Mouse (Mus musculus) midbrain, embryonic 11.5 days (tissue): Measurements from ENCODE around the gene Vps52. TPM values are rescaled to one million over a fixed set of nuclear protein-coding genes. Genes with fewer than 3 reads are reported as not detected.
"Not testable (repeated sequence)": the region's sequence is repeated elsewhere in the genome, so short reads cannot be mapped to it uniquely, and the experiment has no call there.

ENCODE experiments used
- ATAC-seq: fragments of 200-750 bp; cut with Nextera tagmentation; 2 replicates; pipeline ENCODE4 v1.8.0; 2017; ENCODE audit warnings: moderate TSS enrichment, moderate library complexity; ENCODE audit not compliant: low FRiP score
- DNase-seq: peaks from one replicate; pipeline ENCODE4 v3.0.0; 2015; ENCODE audit warnings: low spot score; ENCODE audit errors: missing footprints
- H3K27ac ChIP-seq: fragments of 300-500 bp; sonication (generic); 2 replicates; pipeline ENCODE4 v1.5.1; 2014; ENCODE audit warnings: low read depth, low read length
- H3K27me3 ChIP-seq: fragments of 300-500 bp; sonication (generic); 2 replicates; pipeline ENCODE4 v1.6.1; 2014; ENCODE audit warnings: mild to moderate bottlenecking, low read length, moderate library complexity, mixed read lengths; ENCODE audit not compliant: control insufficient read depth, insufficient read depth
- H3K36me3 ChIP-seq: fragments of 300-500 bp; sonication (generic); 2 replicates; pipeline ENCODE4 v1.6.1; 2014; ENCODE audit warnings: mild to moderate bottlenecking, low read length, moderate library complexity, mixed read lengths; ENCODE audit not compliant: control insufficient read depth, insufficient read depth
- H3K4me1 ChIP-seq: fragments of 300-500 bp; sonication (generic); 2 replicates; pipeline ENCODE4 v1.6.1; 2014; ENCODE audit warnings: low read length; ENCODE audit not compliant: control insufficient read depth, insufficient read depth
- H3K4me2 ChIP-seq: fragments of 300-500 bp; sonication (generic); 2 replicates; pipeline ENCODE4 v1.6.1; 2014; ENCODE audit warnings: mild to moderate bottlenecking, moderate library complexity
- H3K4me3 ChIP-seq: fragments of 300-500 bp; sonication (generic); 2 replicates; pipeline ENCODE4 v1.5.1; 2014; ENCODE audit warnings: low read depth, low read length
- H3K9ac ChIP-seq: fragments of 300-500 bp; sonication (generic); 2 replicates; pipeline ENCODE4 v1.6.1; 2014; ENCODE audit warnings: low read length
- H3K9me3 ChIP-seq: fragments of 300-500 bp; sonication (generic); 2 replicates; pipeline ENCODE4 v1.6.1; 2016; ENCODE audit warnings: low read length; ENCODE audit not compliant: control insufficient read depth
- WGBS: fragments of 180-500 bp; shearing (Covaris S2); extraction: QIAGEN DNeasy Blood & Tissue Kit; methylation state at CpG from one replicate; pipeline ENCODE4 v1.1.7; 2014; 5-methylcytosine and 5-hydroxymethylcytosine counted together
- polyA plus RNA-seq: library from polyadenylated mRNA; unstranded; fragments of >200 nt; fragmentation: Nextera tagmentation; extraction: Ambion mirVana; gene quantifications from 2 replicates; pipeline ENCODE4 v1.2.1, GENCODE M21; 2014

Vps52 gene
- polyA plus RNA-seq, 1 experiment from 2014 or later = 36.5 TPM

- Histone ChIP-seq H3K4me3 (peak overlapping the region; percentile 37; the same call in 1 of the 2 replicates), H3K9ac (peak overlapping the region; percentile 68; the same call in 1 of the 2 replicates), H3K27ac (no peak overlapping the region)
Observed at GRCm38 (mm10) chr17:33950131-33950625, 5.4 kb upstream of the Vps52 start.

GRCm38 (mm10) chr17:33951021-33951946 is 4.3 kb upstream of the Vps52 start, which contains the start of gene B3galt4:
Gene B3galt4, minus strand, starts transcription at chr17:33951488.
- H3K9ac ChIP-seq = peak within 1 kb of the TSS; percentile 68
- H3K36me3 ChIP-seq = peaks cover 19% of the 10 kb centered on the region
- H3K4me2 ChIP-seq = peak within 1 kb of the TSS; percentile 69
- under 1% methylated on average over 45 of the region's 45 CpGs for WGBS
- no peaks in the 10 kb centered on the region for H3K9me3 ChIP-seq
- ATAC-seq = peak; percentile 63
- peak within 1 kb of the TSS; percentile 81 for H3K27ac ChIP-seq
- H3K4me1 ChIP-seq = peaks cover 38% of the 10 kb centered on the region
- peak within 1 kb of the TSS; percentile 37 for H3K4me3 ChIP-seq
- DNase-seq = peak; percentile 98
- no peaks in the 10 kb centered on the region for H3K27me3 ChIP-seq

More at GRCm38 (mm10) chr17:33950131-33950625, 5.4 kb upstream of the Vps52 start:
- Histone ChIP-seq H3K36me3 (peaks cover 19% of the 10 kb centered on the region), H3K9me3 (no peaks in the 10 kb centered on the region), H3K4me2 (peak overlapping the region; percentile 69; the same call in 1 of the 2 replicates), H3K4me1 (peaks cover 37% of the 10 kb centered on the region), H3K27me3 (no peaks in the 10 kb centered on the region)
- no peak for ATAC-seq
- no peak for DNase-seq
- WGBS = 76% methylated on average over 10 of the region's 10 CpGs

GRCm38 (mm10) chr17:33952015-33952414 is 3.6 kb upstream of the Vps52 start:
- not testable (repeated sequence) for H3K9me3 ChIP-seq, H3K27me3 ChIP-seq, H3K9ac ChIP-seq, H3K27ac ChIP-seq, ATAC-seq
- peak; percentile 81 for DNase-seq
- Histone ChIP-seq H3K4me2 (peak overlapping the region; percentile 69), H3K4me3 (peak overlapping the region; percentile 37; the same call in 1 of the 2 replicates), H3K4me1 (peaks cover 44% of the 10 kb centered on the region), H3K36me3 (peaks cover 19% of the 10 kb centered on the region)
- 76% methylated on average over 13 of the region's 13 CpGs for WGBS

- DNase-seq = no peak
- WGBS = 79% methylated on average over 4 of the region's 4 CpGs
- Histone ChIP-seq H3K27ac (no peak overlapping the region), H3K4me2 (no peak overlapping the region), H3K4me1 (peaks cover 44% of the 10 kb centered on the region), H3K9me3 (no peaks in the 10 kb centered on the region), H3K4me3 (no peak overlapping the region), H3K36me3 (peaks cover 19% of the 10 kb centered on the region), H3K27me3 (no peaks in the 10 kb centered on the region), H3K9ac (no peak overlapping the region; the same call in 1 of the 2 replicates)
- no peak for ATAC-seq
Observed at GRCm38 (mm10) chr17:33952879-33953278, 2.7 kb upstream of the Vps52 start.

GRCm38 (mm10) chr17:33953310-33953709 is 2.3 kb upstream of the Vps52 start:
- DNase-seq (no peak), ATAC-seq (no peak)
- Histone ChIP-seq H3K4me2 (no peak overlapping the region), H3K36me3 (peaks cover 19% of the 10 kb centered on the region), H3K9me3 (no peaks in the 10 kb centered on the region), H3K4me3 (no peak overlapping the region), H3K27me3 (no peaks in the 10 kb centered on the region), H3K4me1 (peaks cover 44% of the 10 kb centered on the region), H3K9ac (no peak overlapping the region; the same call in 1 of the 2 replicates), H3K27ac (no peak overlapping the region)
- 86% methylated on average over 3 of the region's 3 CpGs for WGBS

- H3K4me3 ChIP-seq = peak overlapping the region; percentile 98
- peak overlapping the region; percentile 84; the same call in 1 of the 2 replicates for H3K27ac ChIP-seq
- WGBS = 47% methylated on average over 5 of the region's 5 CpGs
- H3K9me3 ChIP-seq = no peaks in the 10 kb centered on the region
- no peaks in the 10 kb centered on the region for H3K27me3 ChIP-seq
- no peak for DNase-seq
- H3K36me3 ChIP-seq = peaks cover 24% of the 10 kb centered on the region
- H3K4me1 ChIP-seq = peaks cover 44% of the 10 kb centered on the region
- H3K9ac ChIP-seq = peak overlapping the region; percentile 99
- peak overlapping the region; percentile 99 for H3K4me2 ChIP-seq
- ATAC-seq = no peak
Observed at GRCm38 (mm10) chr17:33953961-33954565, 1.5 kb upstream of the Vps52 start.

GRCm38 (mm10) chr17:33954646-33955554 is 712 bp upstream of the Vps52 start:
- peaks cover 44% of the 10 kb centered on the region for H3K4me1 ChIP-seq
- no peaks in the 10 kb centered on the region for H3K9me3 ChIP-seq
- peak overlapping the region; percentile 98 for H3K4me3 ChIP-seq
- H3K27ac ChIP-seq = peak overlapping the region; percentile 84
- peaks cover 28% of the 10 kb centered on the region for H3K36me3 ChIP-seq
- DNase-seq (peak; percentile 83), ATAC-seq (peak; percentile 48)
- H3K4me2 ChIP-seq = peak overlapping the region; percentile 99
- no peaks in the 10 kb centered on the region for H3K27me3 ChIP-seq
- peak overlapping the region; percentile 99 for H3K9ac ChIP-seq
- 1% methylated on average over 33 of the region's 33 CpGs for WGBS

GRCm38 (mm10) chr17:33956336-33956735 is 724 bp downstream of the Vps52 start:
- WGBS = 9% methylated on average over 10 of the region's 10 CpGs
- Histone ChIP-seq H3K4me3 (peak overlapping the region; percentile 98), H3K9ac (peak overlapping the region; percentile 82), H3K9me3 (no peaks in the 10 kb centered on the region), H3K36me3 (peaks cover 24% of the 10 kb centered on the region), H3K4me1 (peaks cover 38% of the 10 kb centered on the region), H3K27me3 (no peaks in the 10 kb centered on the region), H3K27ac (no peak overlapping the region), H3K4me2 (peak overlapping the region; percentile 78)
- DNase-seq = no peak
- no peak for ATAC-seq
